Mouse (Mus musculus) intestine, embryonic 16.5 days (tissue): ENCODE results near the gene Nubp1. TPM values are rescaled to one million over a fixed set of nuclear protein-coding genes. Genes with fewer than 3 reads are reported as not detected.

Experiments used
- polyA plus RNA-seq: library from polyadenylated mRNA; unstranded; fragments of >200 nt; fragmentation: Nextera tagmentation; extraction: Ambion mirVana; gene quantifications from 2 replicates; pipeline ENCODE4 v1.2.1, GENCODE M21; 2015

The Nubp1 gene
- polyA plus RNA-seq, 1 experiment from 2014 or later, result 52.0 TPM

Other genes starting within 250 kb of the Nubp1 start
- 0.27 TPM in 1 of 2 replicates, not detected in the other for gene Rpl39l, start 241.7 kb upstream of the Nubp1 start, polyA plus RNA-seq
- 0.50 and 0.62 TPM in 2 replicates for gene Atf7ip2, start 219.2 kb upstream of the Nubp1 start, polyA plus RNA-seq
- 18.5 and 19.3 TPM in 2 replicates for gene Emp2, start 98.0 kb upstream of the Nubp1 start, polyA plus RNA-seq
- gene Tekt5, start 16.5 kb upstream of the Nubp1 start, polyA plus RNA-seq, result 0.27 and 0.35 TPM in 2 replicates
- 6.5 and 6.8 TPM in 2 replicates for gene Tvp23a, start 35.4 kb downstream of the Nubp1 start, polyA plus RNA-seq
- gene Ciita, start 68.1 kb downstream of the Nubp1 start, polyA plus RNA-seq, result 0.49 and 0.77 TPM in 2 replicates
- 2.9 and 6.7 TPM in 2 replicates for gene Dexi, start 131.1 kb downstream of the Nubp1 start, polyA plus RNA-seq
- gene Clec16a, start 133.4 kb downstream of the Nubp1 start, polyA plus RNA-seq, result 22.1 and 24.3 TPM in 2 replicates